Mouse (Mus musculus): ENCODE data around the gene Hist1h4j.

DNA sequence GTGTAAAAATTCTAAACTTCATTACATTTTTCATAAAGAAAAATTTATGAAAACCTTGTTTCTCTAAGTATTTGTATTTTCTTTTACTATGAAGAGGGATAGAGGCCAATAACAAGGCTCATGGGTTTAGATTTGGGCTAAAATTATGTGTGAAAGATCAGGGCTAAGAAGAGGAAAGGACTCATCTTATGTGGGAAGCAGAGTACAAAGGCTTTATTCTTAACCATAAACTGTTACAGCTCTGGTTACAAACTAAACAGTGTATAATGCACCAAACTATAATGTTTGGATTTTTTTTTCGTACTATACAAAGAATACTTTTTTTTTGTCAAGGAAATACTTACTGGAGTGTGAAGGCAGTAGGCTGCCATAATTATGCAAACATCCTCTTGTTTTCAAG is 20.8 kb downstream of the Hist1h4j start:
- TF ChIP-seq CTCF (conservative IDR thresholded peaks at IDR 0.05; ENCODE audit: insufficient read depth, insufficient read length, low read depth, low read length) (no peak), POLR2A (IDR thresholded peaks at IDR 0.05; ENCODE audit: low read depth, low read length) (no peak)

Data from kidney, adult 2 months (tissue).